Mouse (Mus musculus): Measurements from ENCODE around the gene Six1.

The Six1 gene

GRCm38 (mm10) chr12:73034901-73035895, 18.5 kb downstream of the Six1 start:
- WGBS = 11% methylated on average over 41 of the region's 43 CpGs

GRCm38 (mm10) chr12:73032665-73033064, 21.0 kb downstream of the Six1 start:
- WGBS = 73% methylated on average over 3 of the region's 3 CpGs

GRCm38 (mm10) chr12:73031315-73031714, 22.4 kb downstream of the Six1 start:
- WGBS = 79% methylated on average over 4 of the region's 4 CpGs

DNA sequence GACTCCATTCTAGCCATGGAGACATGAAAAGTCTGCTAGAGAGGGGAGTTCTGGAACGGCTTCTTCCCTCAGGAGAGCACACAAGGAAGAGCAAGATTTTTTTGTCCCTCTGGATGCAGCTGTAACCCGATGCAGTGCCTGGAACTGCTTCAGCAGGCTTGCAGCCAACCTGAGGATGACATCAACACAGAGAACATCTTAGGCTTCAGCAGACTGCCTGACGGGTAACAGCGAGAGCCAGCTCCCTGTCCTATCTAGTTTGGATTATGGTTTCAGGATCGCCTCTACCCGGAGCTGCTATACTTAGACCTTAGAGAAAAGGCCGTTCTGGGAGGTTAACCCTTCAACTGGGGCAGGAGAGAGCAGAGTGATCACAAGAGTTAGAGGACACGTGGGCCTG, 28.2 kb downstream of the Six1 start:
- WGBS = 53% methylated on average over 8 of the region's 8 CpGs

- 7% methylated on average over 4 of the region's 4 CpGs for WGBS
Measured at GRCm38 (mm10) chr12:73020941-73021340, 32.7 kb downstream of the Six1 start.

- WGBS = 50% methylated on average over 3 of the region's 3 CpGs
Measured at GRCm38 (mm10) chr12:73020422-73020821, 33.3 kb downstream of the Six1 start.

- 78% methylated on average over 4 of the region's 4 CpGs for WGBS
Measured at GRCm38 (mm10) chr12:73018838-73019237, 34.8 kb downstream of the Six1 start.

GRCm38 (mm10) chr12:73016171-73016570, 37.5 kb downstream of the Six1 start:
- WGBS = 86% methylated on average over 4 of the region's 4 CpGs

GRCm38 (mm10) chr12:73014311-73014710, 39.4 kb downstream of the Six1 start:
- 84% methylated on average over 4 of the region's 4 CpGs for WGBS

- 67% methylated on average over 5 of the region's 5 CpGs for WGBS
Measured at GRCm38 (mm10) chr12:73012824-73013223, 40.9 kb downstream of the Six1 start.

- 59% methylated on average over 10 of the region's 10 CpGs for WGBS
Measured at GRCm38 (mm10) chr12:73012136-73012785, 41.4 kb downstream of the Six1 start.

DNA sequence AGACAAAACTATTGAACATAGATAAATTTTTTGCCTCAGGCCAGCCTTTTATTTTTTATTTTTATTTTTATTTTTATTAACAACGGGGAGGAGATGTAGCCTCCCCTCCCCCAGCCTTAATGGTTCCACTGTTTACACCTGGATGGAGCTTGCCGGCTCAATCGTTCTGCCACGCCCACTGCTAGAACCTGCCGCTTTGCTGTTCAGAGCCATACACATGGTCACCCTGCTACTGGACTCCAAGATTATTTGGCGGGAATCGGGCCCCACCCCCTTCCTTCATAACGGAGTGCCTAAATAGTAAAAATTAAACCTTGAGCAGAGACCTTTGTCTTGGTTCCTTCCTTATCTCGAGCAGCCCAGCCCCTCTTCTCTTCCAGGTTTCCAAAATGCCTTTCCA, 50.8 kb downstream of the Six1 start:
- 59% methylated on average over 9 of the region's 9 CpGs for WGBS

DNA sequence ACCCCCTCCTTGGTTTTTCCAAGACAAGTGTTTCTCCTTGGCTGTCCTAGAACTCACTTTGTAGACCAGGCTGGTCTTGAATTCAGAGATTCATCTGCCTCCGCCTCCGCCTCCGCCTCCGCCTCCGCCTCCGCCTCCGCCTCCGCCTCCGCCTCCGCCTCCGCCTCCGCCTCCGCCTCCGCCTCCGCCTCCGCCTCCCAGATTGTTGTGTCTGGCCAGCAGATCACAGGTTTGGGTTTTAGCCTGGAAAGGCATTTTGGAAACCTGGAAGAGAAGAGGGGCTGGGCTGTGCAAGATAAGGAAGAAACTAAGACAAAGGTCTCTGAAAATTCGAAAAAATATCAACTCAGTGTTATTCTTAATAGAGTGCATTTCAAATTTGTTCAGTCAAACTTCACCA, 51.4 kb downstream of the Six1 start:
- WGBS = 58% methylated on average over 17 of the region's 17 CpGs

GRCm38 (mm10) chr12:72998105-72999001, 55.3 kb downstream of the Six1 start:
- 96% methylated on average over 4 of the region's 4 CpGs for WGBS

DNA sequence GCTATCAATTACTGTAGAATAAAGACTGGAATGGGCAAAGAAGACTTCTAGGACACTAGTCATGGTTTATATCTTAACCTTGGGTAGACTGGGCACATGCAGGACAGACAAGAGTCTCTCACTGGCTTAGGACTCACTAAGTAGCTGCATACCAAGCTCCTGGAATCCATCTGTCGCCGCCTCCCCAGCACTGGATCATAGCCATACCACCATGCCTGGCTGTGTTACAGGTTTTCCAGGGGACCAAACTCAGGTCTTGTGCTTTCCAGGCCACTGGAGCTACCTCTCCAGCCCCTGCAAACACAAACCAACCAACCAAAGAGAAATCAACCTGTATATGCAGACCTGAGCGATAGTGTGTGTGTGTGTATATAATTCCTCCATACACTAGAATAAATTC, 57.0 kb downstream of the Six1 start:
- WGBS = 88% methylated on average over 3 of the region's 3 CpGs
